Mouse (Mus musculus) C2C12 (cell line): ENCODE results near the gene Fahd2a.

Source experiments
- CTCF ChIP-seq: IDR thresholded peaks from one replicate; pipeline ENCODE4 v1.5.1; 2011; ENCODE audit not compliant: control insufficient read depth, insufficient read depth, insufficient read length
- FOSL1 ChIP-seq: IDR thresholded peaks from one replicate; pipeline ENCODE4 v1.8.0; 2011; ENCODE audit warnings: mild to moderate bottlenecking, low read length; ENCODE audit not compliant: poor library complexity, insufficient read depth, severe bottlenecking
- MAX ChIP-seq: IDR thresholded peaks from one replicate; pipeline ENCODE4 v1.6.1; 2011; ENCODE audit warnings: mild to moderate bottlenecking, control low read depth
- MYOD1 ChIP-seq: IDR thresholded peaks from one replicate; pipeline ENCODE4 v1.6.1; 2011; ENCODE audit warnings: low read depth; ENCODE audit not compliant: control insufficient read depth, insufficient read length
- MYOG ChIP-seq: IDR thresholded peaks from one replicate; pipeline ENCODE4 v1.6.1; 2011; ENCODE audit not compliant: control insufficient read depth, insufficient read length; ENCODE audit errors: extremely low read depth
- USF1 ChIP-seq: IDR thresholded peaks from one replicate; pipeline ENCODE4 v1.6.1; 2011; ENCODE audit warnings: low read depth, mild to moderate bottlenecking, control low read depth, moderate library complexity

GRCm38 (mm10) chr2:127390846-127391245, 53.5 kb downstream of the Fahd2a start:
- TF ChIP-seq CTCF, result no peak
- no peak for TF ChIP-seq FOSL1
- TF ChIP-seq USF1, result no peak
- no peak for TF ChIP-seq MAX
- TF ChIP-seq MYOG, result no peak
- TF ChIP-seq MYOD1, result no peak
